Mouse (Mus musculus) skeletal muscle tissue, adult 2 months (tissue): ENCODE measurements at regions not wholly inside any gene's neighbourhood (a gene's known extent, or its start where the extent isn't known, plus 50 kb on each side); places are given as distances from the start of the nearest gene placed in this dataset.

Source experiments
- DNase-seq: peaks from one replicate; pipeline ENCODE4 v3.0.0-alpha.2; 2012; ENCODE audit warnings: low read depth, low spot score

- no peak for DNase-seq
These were observed 53.6 kb upstream of the Mvb12b start for GRCm38 (mm10) chr2:33941316-33941715.

DNA sequence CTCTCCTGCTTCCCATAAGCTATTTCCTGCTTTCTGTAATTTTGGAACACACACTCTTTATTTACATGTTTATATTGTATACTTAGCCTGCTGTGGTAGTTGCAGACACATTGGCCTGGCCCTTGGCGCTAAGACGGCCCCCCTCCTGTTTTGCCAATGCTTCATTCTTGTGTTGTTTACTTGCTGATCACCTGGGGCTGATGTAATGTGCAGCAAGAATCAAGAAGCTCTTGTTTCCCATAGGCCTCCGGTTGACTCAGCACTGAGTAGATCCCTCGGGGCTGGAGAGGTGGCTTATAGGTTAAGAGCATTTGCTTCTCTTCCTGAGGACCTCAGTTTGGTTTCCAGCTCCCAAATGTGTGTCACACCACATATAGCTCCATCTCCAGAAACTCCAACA lies 52.1 kb upstream of the Mvb12b start:
- no peak for DNase-seq
